Mouse (Mus musculus) cerebellum, adult 2 months (tissue): Measurements from ENCODE around the gene Kcnj14.

Experiments
- CTCF ChIP-seq: fragments of 200-500 bp; IDR thresholded peaks from 2 replicates; pipeline ENCODE4 v1.5.1; 2011; ENCODE audit warnings: low read depth, mild to moderate bottlenecking, control low read depth, low read length, moderate library complexity, borderline replicate concordance; ENCODE audit not compliant: insufficient read depth
- POLR2A ChIP-seq: fragments of 200-500 bp; IDR thresholded peaks from 2 replicates; pipeline ENCODE4 v1.6.1; 2011; ENCODE audit warnings: low read length, control low read depth, borderline replicate concordance; ENCODE audit not compliant: insufficient read depth

GRCm38 (mm10) chr7:45770427-45771082 is 54.0 kb downstream of the Kcnj14 start:
- TF ChIP-seq POLR2A, result no peak
- TF ChIP-seq CTCF, result no peak
